Mouse (Mus musculus): ENCODE measurements around the gene Kifc5b.
"Not testable (repeated sequence)": the region's sequence is repeated elsewhere in the genome, so short reads cannot be mapped to it uniquely, and the experiment has no call there.

Kifc5b gene

DNA sequence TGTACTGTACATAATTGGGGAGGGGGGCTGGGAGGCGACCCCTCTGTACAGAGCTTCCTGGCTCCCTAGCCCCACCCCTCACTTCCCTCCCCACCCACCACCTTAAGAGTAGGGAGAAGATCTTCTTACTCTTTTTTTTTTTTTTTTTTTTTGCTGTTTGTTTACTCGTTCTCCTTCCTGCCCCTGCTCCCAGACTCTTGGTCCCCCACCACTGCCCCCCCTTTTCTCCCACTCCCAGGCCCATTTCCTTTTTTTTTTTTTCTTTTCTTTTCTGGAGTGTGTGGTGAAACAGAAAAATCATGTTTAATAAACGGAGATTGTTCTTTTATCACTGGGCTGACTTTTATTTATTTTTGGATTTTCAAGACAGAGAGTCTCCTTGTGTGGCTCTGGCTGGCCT lies 55.2 kb downstream of the Kifc5b start:
- peak in 1 of 2 experiments; percentile 9 for DNase-seq

DNA sequence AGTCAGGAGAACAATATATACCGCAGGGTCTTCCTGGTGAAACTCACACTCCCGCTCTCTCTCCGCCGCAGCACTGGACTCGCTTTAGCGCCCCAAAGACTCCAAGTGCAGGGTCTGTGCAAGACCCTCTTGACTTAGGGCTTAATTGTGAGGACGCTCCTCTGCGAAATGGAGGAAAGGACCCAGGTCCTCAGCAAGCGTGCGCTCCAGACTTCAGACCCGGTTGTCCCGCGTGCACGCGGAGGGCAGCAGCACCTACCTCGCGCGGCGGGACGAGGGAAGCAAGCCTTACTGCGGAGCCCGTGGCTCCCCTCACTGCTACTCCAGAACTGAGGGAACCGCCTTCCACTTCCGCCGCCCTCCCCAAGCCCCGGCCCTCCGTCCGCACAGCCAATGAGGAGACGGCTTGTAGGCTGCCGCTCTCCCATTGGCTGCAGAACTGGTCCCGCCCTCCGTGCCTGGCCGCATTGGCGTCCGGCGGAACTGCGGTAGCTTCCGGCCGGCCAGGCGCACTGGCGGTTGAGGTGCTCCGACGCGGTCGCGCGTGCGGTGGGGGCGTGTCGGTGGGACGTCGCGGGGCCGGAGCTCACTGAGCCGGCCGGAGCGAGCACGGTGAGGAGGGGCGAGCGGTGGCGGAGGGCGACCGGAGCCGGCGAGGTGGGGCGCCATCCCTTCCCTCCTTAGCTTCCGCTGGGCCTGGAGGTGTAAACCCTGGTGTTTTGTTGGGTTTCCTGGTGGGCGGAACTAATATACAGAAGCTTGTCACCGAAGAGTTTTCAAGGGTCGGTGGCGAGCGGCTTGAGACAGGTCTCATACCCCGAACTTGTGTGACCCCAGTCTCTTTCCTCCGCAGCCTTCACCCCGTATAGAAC lies 56.0 kb downstream of the Kifc5b start, which contains the start of gene Zbtb9:
Zbtb9 (plus strand) TSS at position 465 of the 872 bp plus-strand sequence.
- DNase-seq: peak; percentile 96 to 97

DNA sequence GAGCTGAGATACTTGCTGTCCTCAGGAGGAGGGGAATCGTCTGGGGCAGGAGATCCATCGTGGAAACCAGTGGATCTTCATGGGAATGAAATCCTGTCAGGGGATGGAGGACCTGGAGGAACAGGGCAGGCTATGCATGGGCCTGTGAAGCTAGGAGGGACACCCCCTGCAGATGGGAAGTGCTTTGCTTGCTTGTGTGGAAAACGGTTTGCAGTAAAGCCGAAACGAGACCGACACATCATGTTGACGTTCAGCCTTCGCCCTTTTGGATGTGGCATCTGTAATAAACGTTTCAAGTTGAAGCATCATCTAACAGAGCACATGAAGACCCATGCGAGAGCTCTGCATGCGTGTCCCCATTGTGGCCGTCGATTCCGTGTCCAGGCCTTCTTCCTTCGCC lies 57.7 kb downstream of the Kifc5b start:
- DNase-seq: no peak

DNA sequence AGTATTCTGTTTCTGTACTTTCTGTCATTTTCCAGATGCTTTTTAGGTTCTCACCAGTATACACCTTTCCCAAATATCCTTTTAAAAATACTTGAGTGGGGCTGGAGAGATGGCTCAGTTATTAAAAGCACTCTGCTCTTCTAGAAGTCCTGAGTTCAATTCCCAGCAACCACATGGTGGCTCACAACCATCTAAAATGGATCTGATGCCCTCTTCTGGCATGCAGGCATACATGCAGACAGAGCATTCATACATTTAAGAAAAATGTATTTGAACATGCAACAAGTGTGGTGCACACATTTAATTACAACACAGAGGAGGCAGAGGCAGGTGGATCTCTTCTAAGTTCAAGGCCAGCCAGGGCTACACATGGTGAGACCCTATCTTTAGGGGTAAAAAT lies 58.5 kb downstream of the Kifc5b start:
- no peak for DNase-seq

DNA sequence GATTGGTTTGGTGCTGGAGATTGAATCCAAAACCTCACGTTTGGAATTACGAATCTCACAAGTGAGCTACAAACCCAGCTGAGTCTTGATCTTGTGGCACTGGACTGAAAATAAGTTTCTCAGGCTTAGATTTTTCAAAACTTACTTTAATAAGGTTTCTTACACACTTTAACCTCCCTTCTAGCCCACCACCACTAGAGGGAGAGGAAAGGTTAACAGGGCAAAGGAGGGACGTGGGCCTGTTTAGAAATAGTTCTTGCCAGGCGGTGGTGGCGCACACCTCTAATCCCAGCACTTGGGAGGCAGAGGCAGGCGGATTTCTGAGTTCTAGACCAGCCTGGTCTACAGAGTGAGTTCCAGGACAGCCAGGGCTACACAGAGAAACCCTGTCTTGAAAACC lies 60.5 kb downstream of the Kifc5b start:
- DNase-seq: not testable (repeated sequence)

DNA sequence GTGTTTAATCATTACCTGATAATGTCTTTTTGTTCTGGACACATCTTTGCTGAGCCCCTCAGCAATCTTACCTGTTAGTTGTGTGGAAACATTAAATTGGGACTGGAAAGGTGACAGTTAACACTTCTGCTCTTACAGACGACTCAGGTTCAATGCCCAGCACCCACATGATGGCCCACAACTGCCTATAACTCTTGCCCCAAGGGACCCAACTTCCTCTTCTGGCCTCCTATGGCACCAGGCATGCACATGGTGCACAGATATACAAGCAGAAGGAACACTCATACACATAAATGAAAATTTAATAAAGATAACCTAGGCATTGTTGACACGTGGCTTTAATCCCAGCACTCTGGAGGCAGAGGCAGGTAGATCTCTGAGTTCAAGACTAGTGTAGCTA lies 62.5 kb downstream of the Kifc5b start:
- DNase-seq: no peak

DNA sequence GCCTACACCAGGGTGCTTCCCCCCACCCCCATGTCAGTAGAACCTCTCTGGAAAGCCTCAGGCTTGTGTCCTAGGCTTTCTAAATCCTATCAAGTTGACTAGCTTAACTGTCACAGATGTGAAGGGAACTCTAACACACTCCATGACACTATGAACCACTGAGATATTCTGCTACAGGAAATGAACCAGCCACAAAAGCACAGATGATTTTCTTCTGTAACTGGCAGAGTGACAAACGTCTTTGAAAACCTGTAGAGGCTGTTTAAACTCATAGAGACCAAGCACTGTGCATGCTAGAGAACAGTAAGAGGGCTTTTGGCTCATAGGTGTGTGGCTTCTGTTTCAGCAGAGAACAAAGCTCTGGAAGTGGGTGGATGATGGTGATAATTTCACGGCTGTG lies 64.2 kb downstream of the Kifc5b start:
- DNase-seq: no peak
